Mouse (Mus musculus) lung, adult 18-20 months (tissue): ENCODE data around the gene T.

Source experiments
- DNase-seq, 2 experiments: peaks; one replicate each; pipeline ENCODE4 v3.0.0; 2022; ENCODE audit warnings: mixed read lengths in 2 of 2

T gene

DNA sequence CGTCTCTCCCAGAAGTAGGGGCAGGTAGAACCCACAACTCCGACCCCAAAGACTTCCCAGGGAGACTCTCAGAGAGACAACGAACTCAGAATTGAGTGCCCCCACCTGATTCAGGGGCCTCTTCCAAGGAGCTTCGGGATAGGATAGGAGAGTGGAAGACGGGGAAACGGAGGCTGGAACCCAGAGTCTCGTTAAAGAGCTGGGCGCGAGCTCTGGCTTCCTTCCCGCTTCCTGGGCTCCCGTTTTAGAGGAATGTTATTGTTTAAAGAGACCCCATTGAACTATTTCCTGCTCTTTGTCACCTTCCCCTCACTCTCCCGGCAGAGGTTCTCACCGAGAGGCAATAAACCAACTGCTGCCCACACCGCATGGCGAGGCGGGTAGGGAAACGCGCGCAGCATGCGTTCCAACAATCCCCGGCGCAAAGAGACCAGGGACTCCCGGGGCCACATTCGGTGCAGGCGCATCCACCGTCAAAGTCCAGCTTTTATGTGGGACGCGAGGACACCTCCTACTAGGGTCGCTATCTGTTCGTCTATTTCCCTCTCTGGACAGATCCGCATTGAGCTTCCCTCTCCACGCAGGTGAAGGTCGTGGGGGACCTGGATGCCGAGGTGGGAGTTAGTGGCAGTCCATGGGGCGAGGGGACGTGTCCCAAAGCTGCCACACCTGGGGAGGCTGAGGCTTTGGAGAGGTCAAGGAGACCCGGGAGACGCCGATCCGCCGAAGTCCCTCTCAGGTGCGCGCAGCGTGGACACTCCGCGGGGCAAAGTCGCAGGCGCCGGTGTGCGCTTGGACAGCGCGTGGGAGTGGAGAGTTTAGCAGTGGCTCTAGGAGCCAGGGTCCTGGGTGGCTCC is 874 bp upstream of the T start:
- no peak for DNase-seq

DNA sequence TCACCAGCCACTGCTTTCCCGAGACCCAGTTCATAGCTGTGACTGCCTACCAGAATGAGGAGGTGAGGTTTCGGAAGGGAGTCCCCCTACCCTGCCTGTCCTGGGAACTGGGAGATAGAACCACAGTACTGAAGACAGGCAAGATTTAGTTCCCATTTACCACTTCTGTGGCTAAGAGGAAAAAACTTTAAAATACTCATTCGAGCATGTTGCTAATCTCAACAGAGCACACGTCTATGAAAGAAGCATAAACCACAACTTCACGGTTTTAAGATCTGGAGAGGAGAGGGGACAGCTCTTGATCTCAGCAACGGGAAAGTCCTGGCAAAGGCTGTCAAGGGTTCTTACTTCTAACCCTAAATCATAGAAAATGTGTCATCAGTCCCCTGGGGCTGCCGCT is 2.0 kb downstream of the T start:
- DNase-seq: no peak

DNA sequence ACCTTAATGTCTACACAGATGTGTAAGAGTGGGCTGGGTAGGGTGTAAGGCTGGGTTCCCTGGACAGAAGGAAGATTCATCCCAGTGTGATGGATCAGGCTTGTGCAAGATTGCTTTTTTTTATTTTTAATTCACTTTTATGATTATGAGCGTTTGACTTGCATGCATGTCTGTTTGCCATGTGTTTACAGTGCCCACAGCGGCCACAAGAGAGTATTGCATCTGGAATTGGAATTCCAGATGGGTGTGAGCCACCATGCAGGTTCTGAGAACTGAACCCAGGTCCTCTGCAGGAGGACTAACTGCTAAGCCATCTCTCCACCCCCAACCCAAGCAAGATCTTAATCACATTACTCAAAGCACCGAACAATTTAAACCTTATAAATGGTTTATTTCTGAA is 9.8 kb downstream of the T start:
- no peak for DNase-seq

DNA sequence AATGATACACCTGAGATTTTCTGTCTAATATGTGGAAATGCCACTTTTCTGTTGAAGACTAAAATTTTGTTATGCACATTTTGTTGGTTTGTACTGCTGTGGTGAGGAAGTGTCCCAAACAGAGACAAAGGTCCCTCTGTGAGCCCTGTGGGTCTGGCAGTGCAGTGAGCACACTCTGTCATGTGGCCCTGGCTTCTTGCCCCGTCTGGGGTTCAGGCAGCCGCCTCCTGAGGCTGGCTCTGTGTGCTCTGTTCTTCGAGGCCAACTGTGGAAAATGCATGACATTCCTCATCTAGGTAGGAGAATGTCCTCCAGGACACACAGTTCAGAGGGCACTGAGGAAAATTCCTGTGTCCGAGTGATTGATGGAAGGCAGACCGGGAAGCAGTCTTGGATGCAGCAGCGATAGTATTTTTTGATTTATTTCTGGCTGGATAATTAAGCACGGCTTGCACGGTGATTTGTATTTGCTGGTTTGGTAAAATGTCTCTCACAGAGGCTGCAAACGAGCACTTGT is 13.5 kb downstream of the T start:
- DNase-seq: no peak

DNA sequence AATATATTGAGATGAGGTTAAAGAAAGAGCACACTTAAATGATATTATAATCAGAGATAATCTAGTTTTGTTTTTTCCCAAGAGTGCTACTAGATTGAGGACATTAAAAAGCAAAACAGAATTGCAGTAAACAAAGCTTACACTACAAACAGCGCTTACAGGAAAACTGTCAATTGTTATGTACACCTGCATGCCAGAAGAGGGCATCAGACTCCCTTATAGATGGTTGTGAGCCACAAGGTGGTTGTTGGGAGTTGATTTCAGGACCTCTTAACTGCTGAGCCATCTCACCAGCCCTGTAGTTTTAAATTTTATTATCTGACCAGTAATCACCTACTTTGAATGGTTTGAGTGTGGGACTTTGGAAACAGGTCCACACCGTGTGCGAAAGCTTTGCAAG is 14.1 kb downstream of the T start:
- no peak for DNase-seq

DNA sequence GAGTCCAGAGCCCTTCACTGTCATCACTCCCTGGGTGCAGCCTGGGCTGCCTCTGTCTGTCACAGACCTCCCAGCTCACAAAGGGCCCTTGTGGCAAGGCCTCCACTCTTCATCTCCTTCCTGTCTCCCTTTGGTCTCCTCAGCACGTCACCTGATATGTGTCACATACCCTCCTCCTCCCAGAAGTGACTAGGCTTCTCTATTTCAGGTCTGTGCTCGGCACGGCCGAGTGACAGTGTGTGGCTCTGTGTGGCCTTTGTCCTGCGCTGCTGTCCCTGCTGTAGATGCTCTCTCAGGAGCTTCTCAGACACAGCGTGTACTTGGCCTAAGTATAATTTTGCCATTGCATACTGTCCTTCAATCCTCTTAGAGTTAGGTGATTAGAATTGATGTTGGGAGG is 21.0 kb downstream of the T start:
- DNase-seq: no peak

DNA sequence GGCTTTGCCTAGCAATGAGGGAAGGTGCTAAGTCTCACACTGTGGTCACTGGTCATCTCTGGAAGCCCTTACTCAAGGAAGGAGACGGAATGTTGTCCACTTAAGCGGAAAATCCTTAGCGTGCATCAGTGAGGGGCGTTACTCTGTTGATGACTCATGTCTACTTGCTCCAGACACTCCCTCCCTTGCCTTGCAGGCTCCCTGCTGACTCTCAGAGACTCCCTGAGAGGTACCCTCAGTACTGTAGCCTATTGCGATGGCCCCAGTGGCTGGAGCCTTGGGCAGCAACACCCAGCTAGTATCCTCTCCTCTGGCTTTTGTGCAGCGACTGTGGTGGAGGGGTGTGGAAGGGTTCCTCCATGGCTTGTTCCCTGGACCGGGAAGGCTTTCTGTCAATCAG is 21.4 kb downstream of the T start:
- DNase-seq: no peak

DNA sequence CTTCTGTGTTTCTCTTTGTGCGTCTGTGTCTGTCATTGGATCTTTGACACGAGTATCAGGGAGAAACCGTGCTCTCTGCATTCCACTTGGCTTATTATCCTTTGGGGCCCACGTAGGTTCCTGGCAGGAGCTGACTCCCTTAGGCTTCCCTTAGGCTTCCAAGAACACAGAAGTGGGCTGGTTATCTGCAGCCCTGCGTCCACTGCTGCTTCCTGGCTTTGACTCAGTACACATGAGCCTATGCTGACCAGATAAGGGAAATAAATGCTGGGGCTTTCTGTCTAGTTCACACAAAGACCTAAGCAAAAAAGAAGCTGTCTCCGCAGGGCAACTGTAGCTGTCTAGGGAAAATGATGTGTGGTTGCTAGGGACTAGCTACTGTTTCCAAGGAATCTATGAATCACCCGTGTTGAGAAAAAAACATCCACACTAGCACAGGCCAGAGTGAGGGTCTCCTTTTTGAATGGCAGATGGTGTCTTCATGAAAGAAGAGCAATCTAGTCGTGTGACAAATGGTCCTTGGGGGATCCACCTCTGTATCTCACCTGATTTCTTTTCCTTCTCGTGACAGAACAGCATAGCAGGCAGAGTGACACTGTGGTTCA is 22.7 kb downstream of the T start:
- DNase-seq: no peak

DNA sequence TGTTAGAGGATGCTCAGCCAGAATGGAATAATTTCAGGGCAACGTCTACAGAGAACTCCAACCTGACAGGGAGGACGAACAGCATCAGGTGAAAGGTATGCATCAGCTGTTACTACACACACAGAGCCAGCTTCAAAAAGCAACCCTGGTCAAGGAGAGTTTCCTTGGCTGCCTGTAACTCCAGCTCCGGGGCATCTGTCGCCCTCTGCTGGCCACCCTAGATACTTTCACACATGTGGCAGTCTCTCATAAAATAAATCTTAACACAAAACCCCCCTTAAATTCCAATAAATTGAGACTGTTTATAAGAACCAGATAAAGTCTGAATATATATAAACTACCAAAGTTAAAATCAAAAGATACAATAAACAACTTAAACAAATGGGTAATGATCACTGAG is 27.3 kb downstream of the T start:
- no peak for DNase-seq

DNA sequence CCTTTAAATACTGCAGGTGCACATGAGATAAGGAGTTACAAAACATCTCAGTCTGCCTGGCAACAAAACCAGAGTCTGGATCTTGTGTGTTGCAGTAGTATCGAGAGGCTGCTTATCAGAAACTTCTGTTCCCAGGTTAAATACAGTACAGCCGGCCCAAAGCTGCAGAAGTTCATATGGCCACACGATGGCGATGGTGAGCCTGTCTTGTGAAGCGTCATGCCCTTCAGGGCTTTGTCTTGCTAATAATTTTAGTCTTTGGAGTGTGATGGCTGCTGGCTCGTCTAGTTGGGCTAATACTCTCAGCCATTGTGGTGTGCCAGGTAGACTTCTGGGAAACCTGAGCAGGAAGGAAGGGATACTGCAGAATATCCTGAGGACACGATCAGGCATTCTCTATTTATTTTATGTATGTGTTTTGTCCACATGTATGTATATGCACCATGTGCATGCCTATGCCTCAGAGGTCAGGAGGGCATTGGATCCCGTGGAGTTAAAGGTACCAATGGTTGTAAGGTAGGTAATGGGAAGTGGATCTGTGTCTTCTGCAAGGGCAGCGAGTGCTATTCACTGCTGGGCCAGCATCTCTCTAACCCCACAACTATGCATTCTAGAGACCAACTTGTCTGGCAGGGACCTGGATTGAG is 29.4 kb downstream of the T start:
- DNase-seq: peak; percentile 22 to 26

DNA sequence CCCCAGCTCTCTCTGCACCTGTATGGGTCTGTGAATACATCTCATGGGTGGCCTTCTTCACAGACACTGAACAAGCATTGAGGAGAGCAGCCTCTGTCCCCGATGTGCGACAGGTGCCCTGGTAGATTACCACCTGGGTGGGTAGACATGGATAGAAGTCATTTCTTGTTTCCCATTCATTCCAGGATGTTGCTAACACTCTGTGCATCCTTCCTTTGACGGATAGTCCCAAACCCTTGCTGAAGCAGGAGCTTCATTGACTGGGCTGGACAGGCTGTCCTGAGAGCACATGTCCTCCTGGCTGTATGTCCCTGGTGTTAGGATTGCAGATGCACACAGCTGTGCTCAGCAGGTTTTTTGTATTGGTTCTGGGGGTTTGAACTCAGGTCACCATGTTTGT is 33.5 kb downstream of the T start:
- DNase-seq: no peak

DNA sequence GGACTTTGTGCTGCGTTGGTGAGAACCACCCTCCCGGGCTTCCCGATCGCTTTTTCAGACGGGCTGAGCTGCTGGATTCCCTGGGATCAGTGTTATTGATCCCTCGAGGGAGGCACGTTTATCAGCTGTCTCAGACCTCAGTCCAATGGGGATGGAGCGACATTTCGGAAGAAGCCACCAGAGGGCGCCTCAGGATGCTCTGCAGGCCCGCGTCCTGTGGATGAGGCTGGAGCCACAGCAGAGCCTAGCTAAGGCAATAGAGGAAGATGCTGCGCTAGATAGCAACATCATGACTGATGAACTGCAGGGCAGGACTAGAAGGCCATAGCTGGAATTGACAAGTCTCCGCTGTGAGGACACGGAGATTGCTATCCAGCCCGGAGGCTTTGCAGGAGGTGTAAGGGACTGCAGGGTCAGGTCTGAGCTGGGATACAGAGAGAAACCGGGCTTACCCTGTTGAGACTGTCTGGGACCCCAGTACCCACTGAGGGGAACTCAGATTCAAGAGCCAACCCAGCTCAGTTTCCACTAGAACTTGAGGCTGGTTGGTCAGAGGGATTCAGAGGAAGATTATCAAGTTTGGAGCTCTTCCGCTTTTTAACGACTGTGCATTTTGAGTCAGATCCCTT is 34.6 kb downstream of the T start:
- peak; percentile 32 to 38 for DNase-seq

DNA sequence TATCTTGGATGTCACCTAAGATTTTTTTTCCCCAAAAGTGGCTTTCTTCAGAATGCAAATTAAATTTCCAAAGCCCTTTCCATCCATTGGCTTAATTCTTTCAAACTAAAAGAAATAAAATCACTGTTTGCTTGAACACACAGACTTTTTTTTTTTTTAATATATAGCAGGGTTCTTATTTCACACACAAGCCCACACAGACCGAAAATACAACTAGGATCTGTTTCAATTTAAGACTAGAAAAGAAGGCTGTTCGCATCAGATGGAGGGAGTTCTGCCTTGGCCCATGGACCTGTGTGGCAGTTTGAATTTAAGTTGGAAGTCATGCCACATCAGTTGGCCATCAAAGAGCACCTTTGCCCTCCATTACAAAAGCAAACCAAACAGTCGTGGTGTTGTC is 44.3 kb downstream of the T start:
- DNase-seq: no peak

DNA sequence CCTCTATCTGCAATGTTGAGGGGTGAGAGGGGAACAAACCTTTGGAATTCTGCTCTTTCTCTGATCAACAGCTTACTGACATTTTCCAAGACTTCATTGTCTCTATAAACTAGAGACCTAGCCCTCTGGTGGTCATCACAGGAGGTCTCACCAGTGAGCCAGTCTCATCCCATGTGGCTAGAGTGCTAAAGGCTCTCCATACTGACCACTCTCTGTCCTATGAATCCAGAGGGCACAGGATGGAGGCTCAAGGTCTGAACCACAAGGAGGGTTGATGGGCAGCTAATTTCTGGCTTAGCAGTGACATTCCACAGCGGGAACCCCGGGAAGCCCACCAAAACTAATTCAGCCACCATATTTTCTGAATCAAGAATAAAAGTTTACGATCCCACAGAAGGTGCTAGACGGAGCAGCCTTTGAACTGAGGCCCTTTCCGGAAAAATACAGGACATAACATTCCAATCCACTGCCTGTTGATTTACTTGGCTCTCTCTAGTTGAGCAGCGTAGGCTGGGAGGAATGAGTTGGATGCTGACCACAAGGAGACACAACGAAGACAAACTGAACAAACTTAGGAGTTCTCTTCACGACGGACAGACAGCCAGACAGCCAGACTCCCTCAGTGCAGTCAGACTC is 45.4 kb downstream of the T start:
- no peak for DNase-seq

DNA sequence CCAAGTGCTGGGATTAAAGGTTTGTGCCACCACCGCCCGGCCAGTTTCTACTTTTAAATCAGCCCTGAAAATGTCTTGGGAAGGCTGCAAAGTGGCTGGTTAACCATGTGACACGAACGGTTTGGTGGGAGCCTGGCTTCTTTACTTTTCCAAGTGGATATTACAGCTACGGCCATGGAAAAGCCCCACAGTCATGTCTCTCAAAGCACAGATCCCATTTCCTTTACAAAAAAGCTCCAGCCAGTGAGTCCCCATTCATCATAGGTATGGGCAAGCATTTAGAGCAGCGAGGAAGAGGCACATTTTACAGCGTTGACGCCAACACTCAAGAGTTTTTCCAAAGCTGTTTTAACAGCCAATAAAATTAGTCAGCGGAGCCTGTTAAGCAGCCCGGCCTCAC is 47.6 kb downstream of the T start:
- no peak for DNase-seq

DNA sequence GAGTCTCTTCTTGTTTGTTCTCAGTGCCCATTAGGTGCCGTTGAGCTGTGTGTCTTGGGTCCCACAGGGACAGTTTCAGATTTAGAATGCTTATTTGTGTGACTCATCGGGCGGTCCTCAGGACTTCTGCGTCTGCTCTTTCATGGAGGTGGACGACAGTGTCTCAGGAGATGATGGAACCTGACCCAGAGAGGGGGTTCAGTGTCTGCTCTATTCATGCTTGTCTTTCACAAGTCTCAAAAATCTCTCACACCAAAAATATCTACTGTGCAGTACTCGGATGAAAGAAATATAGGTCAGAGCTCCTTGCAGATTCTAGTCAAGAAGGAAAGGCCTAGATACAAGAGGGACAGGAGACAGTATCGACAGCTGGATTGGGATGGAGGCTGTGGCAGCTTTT is 48.7 kb downstream of the T start:
- no peak for DNase-seq

DNA sequence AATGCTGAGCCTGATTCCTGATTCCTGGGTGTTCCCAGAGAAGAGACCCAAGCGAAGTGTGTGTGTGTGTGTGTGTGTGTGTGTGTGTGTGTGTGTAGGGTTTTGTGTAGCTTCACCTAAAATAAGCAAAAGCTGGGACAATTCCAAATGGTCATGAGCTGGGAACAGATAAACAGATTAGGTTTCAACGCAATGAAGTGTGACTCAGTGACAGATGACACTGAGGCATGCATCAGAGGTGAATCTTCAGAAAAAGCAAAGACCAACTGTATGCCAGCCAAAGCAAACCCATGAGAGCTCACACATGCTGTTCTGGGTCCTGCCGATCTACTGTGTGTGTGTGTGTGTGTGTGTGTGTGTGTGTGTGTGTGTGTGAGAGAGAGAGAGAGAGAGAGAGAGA is 50.0 kb downstream of the T start:
- DNase-seq: no peak

DNA sequence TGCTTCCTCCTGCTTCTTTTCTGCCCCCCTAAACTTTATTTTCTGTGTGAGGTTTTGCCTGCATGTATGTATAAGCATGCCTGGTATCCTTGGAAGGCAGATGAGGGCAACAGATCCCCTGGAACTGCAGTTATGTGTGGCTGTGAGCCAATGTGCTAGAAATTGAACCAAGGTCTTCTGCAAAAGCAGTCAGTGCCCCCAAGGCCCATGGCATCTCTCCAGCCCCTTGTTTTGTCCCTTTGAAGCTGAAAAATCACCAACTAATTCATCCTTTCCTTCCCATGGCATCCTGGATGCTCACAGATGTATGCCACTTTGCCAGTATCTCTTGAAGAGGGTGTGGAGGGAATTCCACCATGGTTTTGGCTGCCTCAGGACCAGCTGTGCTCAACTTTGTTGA is 50.9 kb downstream of the T start:
- DNase-seq: no peak

DNA sequence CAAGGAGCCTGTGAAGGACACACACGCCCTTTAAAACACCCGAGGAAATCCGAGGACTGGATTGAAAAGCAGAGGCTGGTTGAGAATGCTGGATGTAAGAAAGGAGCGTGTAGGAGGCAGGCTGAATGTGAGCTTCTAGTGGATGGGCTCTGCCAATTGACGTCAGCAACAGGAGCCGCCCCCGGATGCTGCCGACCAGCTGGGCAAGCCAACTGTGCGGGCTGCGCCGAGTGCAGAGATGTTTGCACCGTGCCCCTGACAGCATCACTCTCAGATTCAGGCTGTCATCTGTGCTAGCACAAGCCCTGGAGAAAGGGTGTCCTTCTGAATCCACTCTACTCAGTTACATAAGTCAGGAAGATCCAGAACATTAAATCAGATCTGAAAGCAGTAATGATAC is 53.6 kb downstream of the T start:
- peak; percentile 13 to 18 for DNase-seq

DNA sequence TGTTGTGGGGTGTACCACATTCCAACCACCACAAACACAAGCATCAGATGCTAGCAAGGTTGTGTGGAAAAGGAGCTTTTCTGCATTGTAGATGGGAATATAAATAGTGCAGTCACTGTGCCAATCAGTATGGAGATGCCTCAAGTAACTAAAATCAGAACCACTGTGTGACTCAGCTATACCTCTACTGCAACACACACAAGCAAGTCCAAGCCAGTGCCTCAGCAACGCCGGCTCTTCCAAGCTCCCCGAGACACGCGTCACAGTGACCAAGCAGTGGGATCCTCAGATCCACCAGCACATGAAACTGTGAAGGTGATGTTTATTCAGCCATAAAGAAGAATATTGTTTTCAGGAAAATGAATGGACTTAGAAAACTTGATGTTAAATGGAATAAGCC is 56.7 kb downstream of the T start:
- no peak for DNase-seq
